Mouse (Mus musculus) cortical plate, adult 2 months (tissue): ENCODE measurements at regions not wholly inside any gene's neighbourhood (a gene's known extent, or its start where the extent isn't known, plus 50 kb on each side); places are given as distances from the start of the nearest gene placed in this dataset.

Experiments used
- H3K27ac ChIP-seq: fragments of 200-500 bp; 2 replicates; pipeline ENCODE4 v1.5.1; 2012; ENCODE audit warnings: low read length, control low read depth, inconsistent platforms; ENCODE audit not compliant: insufficient read depth
- H3K4me1 ChIP-seq: fragments of 200-500 bp; 2 replicates; pipeline ENCODE4 v1.6.1; 2011; ENCODE audit warnings: low read length; ENCODE audit not compliant: control insufficient read depth, insufficient read depth
- H3K4me3 ChIP-seq: fragments of 200-500 bp; 2 replicates; pipeline ENCODE4 v1.5.1; 2011; ENCODE audit warnings: mild to moderate bottlenecking, low read length, control low read depth; ENCODE audit not compliant: insufficient read depth
- CTCF ChIP-seq: fragments of 200-500 bp; IDR thresholded peaks from 2 replicates; pipeline ENCODE4 v1.5.1; 2011; ENCODE audit warnings: mild to moderate bottlenecking, control low read depth, low read length; ENCODE audit not compliant: insufficient read depth; ENCODE audit errors: extremely low read depth
- POLR2A ChIP-seq: fragments of 200-500 bp; IDR thresholded peaks from 2 replicates; pipeline ENCODE4 v1.6.1; 2011; ENCODE audit warnings: mild to moderate bottlenecking, low read length, control low read depth; ENCODE audit not compliant: insufficient read depth; ENCODE audit errors: extremely low read depth

DNA sequence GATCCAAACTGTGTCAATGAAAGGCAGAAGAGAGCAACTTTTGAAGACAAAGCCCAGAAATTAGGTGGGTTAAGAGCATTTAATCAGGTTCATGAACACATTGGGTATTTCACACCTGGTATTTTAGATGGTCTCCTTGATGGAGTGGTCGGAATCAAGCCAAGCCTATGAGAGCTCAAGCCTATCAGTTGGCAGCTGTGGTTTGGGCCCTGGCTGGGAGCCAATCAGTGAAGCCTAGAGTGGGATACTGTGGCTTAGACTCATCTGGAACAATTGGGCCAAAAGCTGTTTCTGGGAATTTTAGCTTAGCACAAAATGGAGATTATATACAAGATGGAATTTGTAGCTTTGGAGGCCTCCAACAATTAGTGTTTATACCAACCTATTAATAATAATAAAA, 86.8 kb upstream of the Igfbp7 start:
- H3K27ac ChIP-seq, result no peak overlapping the region
- no peaks in the 10 kb centered on the region for H3K4me1 ChIP-seq
- TF ChIP-seq CTCF (no peak), POLR2A (no peak)
- no peak overlapping the region for H3K4me3 ChIP-seq

DNA sequence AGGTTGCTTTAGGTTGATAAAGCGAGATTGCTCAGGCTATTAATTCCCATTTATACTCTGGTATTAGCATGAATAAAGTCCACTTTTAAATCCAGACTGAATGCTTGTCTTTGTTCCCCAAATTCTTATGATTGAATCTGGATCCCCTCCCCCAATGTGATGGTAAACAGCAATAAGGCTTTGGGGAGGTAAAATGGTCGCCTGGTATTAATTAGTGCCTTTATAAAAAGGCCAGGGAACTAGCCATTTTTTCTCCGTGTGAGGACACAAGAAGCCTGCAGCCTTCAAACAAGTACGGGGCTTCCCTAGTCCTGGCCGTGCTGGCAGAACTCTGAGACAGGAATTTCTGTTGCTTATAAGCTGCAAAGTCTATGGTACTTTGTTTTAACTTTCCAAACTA, 81.1 kb upstream of the Igfbp7 start:
- TF ChIP-seq CTCF (no peak), POLR2A (no peak)
- Histone ChIP-seq H3K4me1 (no peaks in the 10 kb centered on the region), H3K4me3 (no peak overlapping the region), H3K27ac (no peak overlapping the region)

DNA sequence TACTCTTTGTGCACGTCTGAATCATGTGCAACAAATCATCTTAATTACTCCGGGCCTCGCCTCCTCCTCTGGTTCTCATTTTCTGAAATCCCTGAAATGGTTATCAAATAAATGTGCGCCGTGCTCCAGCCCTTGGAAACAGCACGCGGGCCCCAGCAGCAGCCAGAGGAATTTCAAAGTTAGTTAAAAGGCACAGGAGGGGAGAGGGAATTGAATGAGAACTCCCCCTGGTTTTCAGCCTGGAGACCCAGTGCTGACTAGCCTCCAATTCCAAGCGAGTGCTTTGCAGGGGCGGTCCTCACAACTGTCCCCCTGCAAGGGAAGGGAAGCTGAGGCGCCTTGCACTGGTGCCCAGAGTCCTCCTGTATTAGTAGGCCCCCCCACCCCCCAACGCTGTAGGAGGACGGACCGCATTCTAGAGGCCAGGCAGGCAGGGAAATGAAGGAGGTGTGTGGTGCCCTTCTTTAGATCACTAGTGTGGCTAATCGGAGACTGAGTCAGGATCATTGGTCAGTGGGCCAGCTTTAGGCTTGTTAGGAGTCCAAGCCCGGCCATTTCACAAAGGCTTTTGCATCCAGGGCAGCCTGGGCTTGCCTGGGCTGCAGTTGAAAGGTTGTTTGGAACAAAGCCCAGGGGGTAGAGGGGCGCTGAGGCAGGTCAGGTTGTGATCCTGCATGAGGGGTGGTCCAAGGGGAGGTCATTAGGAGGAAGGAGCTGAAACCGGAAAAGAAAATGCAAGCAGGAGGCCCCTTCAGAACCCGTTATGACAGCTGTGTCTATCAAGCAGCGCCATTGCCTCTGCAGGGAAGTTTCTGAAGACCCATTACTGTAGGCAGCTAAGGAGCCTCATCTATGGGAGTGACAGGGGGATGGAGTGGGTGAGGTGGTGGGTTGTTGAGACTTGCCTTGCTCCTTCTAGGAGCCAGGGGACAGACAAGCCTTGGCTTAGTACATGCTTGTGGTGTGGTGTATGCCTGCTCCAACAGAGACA, 80.3 kb upstream of the Igfbp7 start:
- TF ChIP-seq POLR2A (no peak), CTCF (no peak)
- H3K27ac ChIP-seq, result no peak overlapping the region
- no peaks in the 10 kb centered on the region for H3K4me1 ChIP-seq
- no peak overlapping the region for H3K4me3 ChIP-seq

DNA sequence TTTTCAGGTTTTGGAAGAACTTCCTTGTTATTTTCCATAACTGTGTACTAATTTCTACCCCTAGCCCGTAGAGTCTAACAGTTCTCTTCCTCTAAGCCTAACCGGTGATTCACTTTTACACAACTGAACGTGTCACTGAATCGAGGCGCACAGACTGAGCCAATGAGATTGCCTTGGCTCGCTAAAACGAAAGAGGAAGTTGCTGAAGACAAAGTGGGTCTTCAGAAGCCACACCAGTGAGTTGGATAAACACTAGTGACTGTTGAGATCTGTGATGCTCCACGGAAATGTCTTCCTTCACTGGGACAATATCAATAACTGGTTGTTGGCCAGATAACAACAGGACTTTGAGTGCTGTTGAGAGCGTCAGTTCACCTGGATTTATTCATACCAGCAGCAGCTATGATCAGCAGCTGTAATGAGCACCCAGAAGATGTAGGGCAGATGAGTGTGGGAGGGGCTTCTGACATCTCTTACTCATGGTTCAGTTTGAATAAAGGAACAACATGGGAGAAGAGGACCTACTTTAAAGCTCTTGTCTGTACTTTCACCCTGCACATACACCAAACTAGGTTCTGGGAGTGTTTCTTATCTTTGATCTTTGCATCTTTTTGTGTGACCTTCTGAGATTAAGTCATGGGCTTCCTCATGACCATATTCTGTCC, 75.3 kb upstream of the Igfbp7 start:
- no peak for TF ChIP-seq POLR2A
- Histone ChIP-seq H3K4me3 (no peak overlapping the region), H3K27ac (no peak overlapping the region), H3K4me1 (no peaks in the 10 kb centered on the region)

DNA sequence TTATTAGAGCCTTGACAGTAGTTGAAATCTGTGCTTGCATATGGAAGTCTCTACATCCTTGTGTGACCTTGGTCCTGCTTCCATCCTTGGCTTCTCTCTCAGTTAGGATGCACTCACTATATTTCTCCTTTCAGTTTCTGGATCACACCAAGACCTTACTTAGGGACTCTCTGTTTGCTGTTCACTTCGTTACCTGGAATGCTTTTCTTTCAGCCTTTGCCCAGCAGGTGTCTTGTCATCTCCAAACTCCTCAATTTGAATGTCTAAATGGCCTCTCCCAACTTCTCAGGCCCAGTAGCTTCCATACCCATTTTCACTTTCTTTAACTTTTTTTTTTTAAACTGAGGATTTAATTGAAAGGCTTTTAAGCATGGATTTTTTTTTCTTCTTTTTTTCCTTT, 74.0 kb upstream of the Igfbp7 start:
- 0 out of 2 replicates have a peak, but pooled peaks cover 2% of the 10 kb centered on the region for H3K4me1 ChIP-seq
- no peak overlapping the region for H3K27ac ChIP-seq
- H3K4me3 ChIP-seq, result no peak overlapping the region
- TF ChIP-seq CTCF, result no peak
- TF ChIP-seq POLR2A, result no peak

DNA sequence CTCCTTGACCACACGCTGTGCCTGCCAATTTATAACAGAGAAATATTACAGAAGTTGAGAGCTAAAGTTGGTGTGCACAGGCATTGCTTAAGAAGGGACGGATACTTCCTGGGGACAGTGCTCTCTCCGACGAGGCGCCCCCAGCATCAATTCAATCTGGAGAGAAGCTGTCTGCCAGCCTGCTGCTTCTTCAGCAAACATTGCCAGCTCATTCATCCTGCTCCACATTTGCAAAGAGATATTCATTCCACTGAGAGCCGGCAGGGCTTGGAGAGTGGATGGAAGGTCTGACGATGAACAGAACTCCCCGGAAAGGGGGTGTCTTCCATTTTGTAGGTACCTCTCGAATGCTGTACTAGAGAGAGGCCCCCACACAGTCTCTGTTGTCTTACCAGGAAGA, 70.0 kb upstream of the Igfbp7 start:
- H3K4me1 ChIP-seq, result 0 out of 2 replicates have a peak, but pooled peaks cover 2% of the 10 kb centered on the region
- H3K4me3 ChIP-seq, result no peak overlapping the region
- no peak for TF ChIP-seq CTCF
- no peak for TF ChIP-seq POLR2A
- H3K27ac ChIP-seq, result no peak overlapping the region

DNA sequence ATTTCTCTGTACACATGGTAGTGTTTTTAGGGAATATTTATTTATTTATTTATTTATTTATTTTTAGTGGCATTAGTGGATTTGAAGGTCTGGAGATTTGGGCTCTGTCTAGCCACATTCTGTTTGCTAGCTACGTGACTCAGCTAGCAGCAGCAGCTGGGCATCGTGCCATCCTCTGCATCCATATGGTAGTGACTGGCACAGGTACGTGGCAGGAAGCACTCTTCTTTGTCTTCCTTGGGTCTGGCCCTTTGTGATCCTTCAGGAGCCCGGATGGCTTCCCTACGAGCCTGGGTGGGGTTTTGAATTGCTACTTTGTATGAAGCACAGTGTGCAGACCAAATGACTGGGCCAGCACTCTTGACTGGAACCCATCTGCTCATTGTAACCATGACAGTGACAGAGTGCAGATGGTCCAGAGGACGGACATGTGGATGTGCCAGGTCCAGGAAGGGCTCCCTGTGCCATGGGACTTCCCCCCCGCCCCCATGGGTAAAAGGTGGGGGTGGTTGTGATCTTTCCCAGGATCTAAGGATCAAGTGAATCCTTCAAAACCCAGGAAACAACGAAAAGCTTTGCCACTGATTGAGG, 66.2 kb upstream of the Igfbp7 start:
- H3K4me3 ChIP-seq, result no peak overlapping the region
- no peak overlapping the region for H3K27ac ChIP-seq
- 0 out of 2 replicates have a peak, but pooled peaks cover 2% of the 10 kb centered on the region for H3K4me1 ChIP-seq
- TF ChIP-seq CTCF (no peak), POLR2A (no peak)

DNA sequence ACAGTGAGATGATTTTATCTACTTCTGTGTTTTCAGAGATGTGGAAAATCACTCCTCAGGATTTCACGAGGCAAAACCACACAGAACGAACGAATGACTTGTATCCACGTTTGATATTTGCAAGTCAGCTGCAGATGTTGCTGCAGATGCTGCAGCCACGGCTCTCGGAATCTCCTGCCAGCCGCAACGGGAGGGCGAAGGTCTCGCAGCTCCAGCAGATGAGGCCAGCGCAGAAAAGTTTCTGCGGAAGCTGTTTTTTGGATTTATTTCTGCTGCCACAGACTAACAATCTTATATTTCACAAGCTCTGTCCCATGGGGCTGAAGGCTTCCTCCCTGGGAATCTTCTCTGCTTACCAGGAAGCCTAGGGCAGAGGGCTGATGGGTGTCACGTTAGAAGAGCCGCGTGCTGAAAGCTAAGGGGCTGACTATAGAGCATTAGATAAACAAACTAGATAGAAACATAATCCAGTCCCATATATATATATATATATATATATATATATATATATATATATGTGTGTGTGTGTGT, 61.5 kb upstream of the Igfbp7 start:
- Histone ChIP-seq H3K27ac (no peak overlapping the region), H3K4me1 (no peaks in the 10 kb centered on the region), H3K4me3 (no peak overlapping the region)
- TF ChIP-seq POLR2A (no peak), CTCF (no peak)

DNA sequence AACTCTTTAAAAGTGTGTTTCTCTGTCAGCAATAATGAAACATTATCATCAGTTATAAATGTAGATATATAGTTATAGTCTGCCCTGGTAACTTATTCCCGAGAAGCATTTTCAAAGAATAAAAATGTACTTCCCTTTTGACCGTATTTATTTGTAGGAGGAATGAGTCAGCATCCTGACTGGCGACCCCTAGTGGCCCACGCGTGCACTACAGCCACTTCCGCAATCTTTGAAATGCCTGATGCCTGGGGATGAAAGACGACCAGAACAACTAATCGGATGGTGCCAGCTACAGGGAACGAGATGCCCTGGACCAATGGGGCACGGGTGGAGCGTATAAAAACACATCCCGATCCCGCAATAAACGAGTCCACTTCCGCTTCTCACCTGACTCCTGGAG, 60.6 kb upstream of the Igfbp7 start:
- TF ChIP-seq POLR2A, result no peak
- peak; percentile 55 for TF ChIP-seq CTCF
- H3K4me1 ChIP-seq, result no peaks in the 10 kb centered on the region
- H3K27ac ChIP-seq, result no peak overlapping the region
- H3K4me3 ChIP-seq, result no peak overlapping the region
